Comparison of ENCODE assay signal across 22 mouse cellular contexts in genomic region chr13:5202736-5203135, GRCm38 (mm10).
DNase-seq lines count a peak whose midpoint lies in the region; ATAC-seq lines count a peak whose summit lies in the region.
"Had no signal": no experiment of that assay in that cellular context is flagged by ENCODE, and none has a peak within 500 bp of the region (broad histone marks: within the 10 kb centered on the region; RNA-seq: fewer than 3 reads in every experiment).

No protein-coding gene starts in this region.

- no peak overlapping the region for H3K4me2 ChIP-seq in embryonic facial prominence, embryonic 15.5 days (replicated peaks)
- H3K4me2 ChIP-seq in limb, embryonic 13.5 days (replicated peaks), result no peak overlapping the region
- no peak overlapping the region for H3K4me2 ChIP-seq in hindbrain, embryonic 16.5 days (ENCODE audit: low read length)

- 0 out of 2 replicates have a peak, but pooled peaks have one; percentile 51 for ATAC-seq in embryonic facial prominence, embryonic 15.5 days (ENCODE audit: insufficient number of reproducible peaks, low FRiP score, low TSS enrichment, low read depth)
- peak; percentile 86 for ATAC-seq in limb, embryonic 13.5 days (ENCODE audit: low FRiP score, low read depth)
- no peak for ATAC-seq in hindbrain, embryonic 16.5 days
- ATAC-seq: activated CD4-positive, CD25-positive, alpha-beta regulatory T cell, adult 4 months; forebrain, embryonic 14.5 days; liver, postnatal 0 days; midbrain, embryonic 16.5 days; Patski had no signal

- no peak overlapping the region for H3K4me3 ChIP-seq in embryonic facial prominence, embryonic 15.5 days (replicated peaks)
- H3K4me3 ChIP-seq in limb, embryonic 13.5 days, result no peak overlapping the region
- no peak overlapping the region for H3K4me3 ChIP-seq in hindbrain, embryonic 16.5 days (ENCODE audit: low read length)
- H3K4me3 ChIP-seq: heart, embryonic 10.5 days; megakaryocyte, embryonic 14.5 days had no signal

- no peak overlapping the region for H3K9ac ChIP-seq in embryonic facial prominence, embryonic 15.5 days
- no peak overlapping the region for H3K9ac ChIP-seq in limb, embryonic 13.5 days
- no peak overlapping the region for H3K9ac ChIP-seq in hindbrain, embryonic 16.5 days (ENCODE audit: low read depth, low read length)
- H3K9ac ChIP-seq: liver, postnatal 0 days had no signal

- no peaks in the 10 kb centered on the region for H3K9me3 ChIP-seq in embryonic facial prominence, embryonic 15.5 days (replicated peaks)
- H3K9me3 ChIP-seq in limb, embryonic 13.5 days, result no peaks in the 10 kb centered on the region
- H3K9me3 ChIP-seq in hindbrain, embryonic 16.5 days (ENCODE audit: control insufficient read depth, low read length), result no peaks in the 10 kb centered on the region
- H3K9me3 ChIP-seq: heart, embryonic 10.5 days; megakaryocyte, embryonic 14.5 days had no signal

- no peaks in the 10 kb centered on the region for H3K4me1 ChIP-seq in embryonic facial prominence, embryonic 15.5 days
- H3K4me1 ChIP-seq in limb, embryonic 13.5 days, result no peaks in the 10 kb centered on the region
- no peaks in the 10 kb centered on the region for H3K4me1 ChIP-seq in hindbrain, embryonic 16.5 days (ENCODE audit: control insufficient read depth, insufficient read depth, low read depth, low read length)
- H3K4me1 ChIP-seq: heart, embryonic 10.5 days; megakaryocyte, embryonic 14.5 days had no signal

- H3K27ac ChIP-seq in embryonic facial prominence, embryonic 15.5 days (replicated peaks), result no peak overlapping the region
- H3K27ac ChIP-seq in limb, embryonic 13.5 days, result no peak overlapping the region
- no peak overlapping the region for H3K27ac ChIP-seq in hindbrain, embryonic 16.5 days (ENCODE audit: low read depth, low read length)
- H3K27ac ChIP-seq: heart, embryonic 10.5 days had no signal

- H3K36me3 ChIP-seq in embryonic facial prominence, embryonic 15.5 days, result no peaks in the 10 kb centered on the region
- H3K36me3 ChIP-seq in limb, embryonic 13.5 days, result no peaks in the 10 kb centered on the region
- no peaks in the 10 kb centered on the region for H3K36me3 ChIP-seq in hindbrain, embryonic 16.5 days (ENCODE audit: control insufficient read depth, insufficient read depth, low read length)
- H3K36me3 ChIP-seq: heart, embryonic 10.5 days had no signal

- WGBS in embryonic facial prominence, embryonic 15.5 days, result 32% methylated on average over 1 of the region's 1 CpGs
- WGBS in limb, embryonic 13.5 days, result 17% methylated on average over 1 of the region's 1 CpGs
- 73% methylated on average over 1 of the region's 1 CpGs for WGBS in hindbrain, embryonic 16.5 days

- no peaks in the 10 kb centered on the region for H3K27me3 ChIP-seq in embryonic facial prominence, embryonic 15.5 days
- H3K27me3 ChIP-seq in limb, embryonic 13.5 days, result no peaks in the 10 kb centered on the region
- H3K27me3 ChIP-seq in hindbrain, embryonic 16.5 days (replicated peaks; ENCODE audit: control insufficient read depth, insufficient read depth, low read length), result no peaks in the 10 kb centered on the region
- H3K27me3 ChIP-seq: megakaryocyte, embryonic 14.5 days; Patski had no signal

- peak; percentile 20 for DNase-seq in MN1 (ENCODE audit: low spot score)
- peak; percentile 72 for DNase-seq in embryo, embryonic 10.5 days (ENCODE audit: low spot score)
- no peak for DNase-seq in cerebellum, postnatal 25 days
- DNase-seq in yolk sac, embryonic 10.5 days (ENCODE audit: low spot score), result no peak
- DNase-seq: adrenal gland, postnatal 25 days; cerebellum, adult 11 months; cerebellum, postnatal 14 days; gastrocnemius, postnatal 36 days; kidney, adult 9 months; liver; liver, postnatal 0 days; right cerebral cortex, postnatal 25 days; thymus, postnatal 4 days had no signal

Comparison
In these comparisons a context has a peak if more than half of its experiments do, and no peak if none do; other contexts are left out.
1. DNase-seq: peak in MN1 (single experiment) and embryo, embryonic 10.5 days (single experiment); none in cerebellum, postnatal 25 days (0 of 2) and yolk sac, embryonic 10.5 days (single experiment).